ENCODE assay signal across 8 mouse cellular contexts in the genomic region with DNA sequence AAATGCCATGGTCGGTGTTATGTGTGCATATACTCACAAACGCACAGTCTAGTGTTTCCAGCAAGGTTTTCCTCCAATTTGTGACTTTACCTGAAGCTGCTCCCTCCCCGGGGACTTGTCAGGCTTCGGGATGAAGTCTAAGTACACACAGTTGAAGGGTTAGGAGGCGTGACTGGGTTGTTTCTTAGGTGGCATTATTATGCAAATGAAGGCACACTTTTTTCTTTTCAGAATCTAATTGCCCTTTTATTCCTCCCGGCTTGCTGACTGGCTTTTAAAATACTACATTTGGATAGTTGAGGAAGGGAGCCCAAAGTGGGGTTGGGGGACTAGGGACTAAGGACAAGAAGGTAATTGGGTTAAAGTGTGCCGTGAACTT. TPM values are rescaled to one million over a fixed set of nuclear protein-coding genes. Genes with fewer than 3 reads are reported as not detected.
DNase-seq lines count a peak whose midpoint lies in the region; ATAC-seq lines count a peak whose summit lies in the region.

No protein-coding gene starts in this region.

- WGBS in lung, embryonic 16.5 days: 22% methylated on average over 7 of the region's 7 CpGs
- 1% methylated on average over 7 of the region's 7 CpGs for WGBS in forebrain, embryonic 12.5 days
- 7% methylated on average over 7 of the region's 7 CpGs for WGBS in limb, embryonic 10.5 days
- WGBS in stomach, embryonic 14.5 days: 23% methylated on average over 7 of the region's 7 CpGs

- DNase-seq in lung, postnatal 14 days: no peak
- no peak for DNase-seq in limb, embryonic 10.5 days (ENCODE audit: low spot score)
- no peak for DNase-seq in testis, postnatal 10 days (ENCODE audit: low spot score)
- no peak for DNase-seq in Muller cell, postnatal 12 days (ENCODE audit: inconsistent ontology term)
- no peak for DNase-seq in T-cell, adult 2 months (ENCODE audit: low spot score)

- H3K4me3 ChIP-seq in lung, embryonic 16.5 days (ENCODE audit: low read length): peak overlapping the region; percentile 79
- peak overlapping the region; percentile 68 for H3K4me3 ChIP-seq in forebrain, embryonic 12.5 days (replicated peaks)
- H3K4me3 ChIP-seq in limb, embryonic 10.5 days: peak overlapping the region; percentile 76; the same call in 1 of the 2 replicates
- peak overlapping the region; percentile 80 for H3K4me3 ChIP-seq in stomach, embryonic 14.5 days (ENCODE audit: low read depth, low read length)

- H3K9ac ChIP-seq in lung, embryonic 16.5 days (ENCODE audit: low read length): peak overlapping the region; percentile 84
- H3K9ac ChIP-seq in forebrain, embryonic 12.5 days: no peak overlapping the region
- H3K9ac ChIP-seq in stomach, embryonic 14.5 days (replicated peaks; ENCODE audit: low read depth, low read length): 0 out of 2 replicates have a peak overlapping the region, but pooled peaks have one; percentile 14

- no peaks in the 10 kb centered on the region for H3K36me3 ChIP-seq in lung, embryonic 16.5 days (ENCODE audit: control insufficient read depth, insufficient read depth, low read length)
- H3K36me3 ChIP-seq in forebrain, embryonic 12.5 days (replicated peaks): no peaks in the 10 kb centered on the region
- H3K36me3 ChIP-seq in limb, embryonic 10.5 days: no peaks in the 10 kb centered on the region
- H3K36me3 ChIP-seq in stomach, embryonic 14.5 days (ENCODE audit: control insufficient read depth, insufficient read depth, low read length): no peaks in the 10 kb centered on the region

- no peak for ATAC-seq in lung, embryonic 16.5 days (ENCODE audit: low read depth)
- ATAC-seq in forebrain, embryonic 12.5 days (ENCODE audit: low FRiP score): no peak
- no peak for ATAC-seq in stomach, embryonic 14.5 days (ENCODE audit: insufficient number of reproducible peaks, insufficient read depth, low FRiP score, low read depth)

- no peaks in the 10 kb centered on the region for H3K27me3 ChIP-seq in lung, embryonic 16.5 days (ENCODE audit: control insufficient read depth, insufficient read depth, low read depth, low read length)
- H3K27me3 ChIP-seq in forebrain, embryonic 12.5 days: peaks cover 40% of the 10 kb centered on the region
- H3K27me3 ChIP-seq in limb, embryonic 10.5 days (ENCODE audit: low read depth, poor library complexity, severe bottlenecking): peaks cover 39% of the 10 kb centered on the region
- no peaks in the 10 kb centered on the region for H3K27me3 ChIP-seq in stomach, embryonic 14.5 days (ENCODE audit: control insufficient read depth, insufficient read depth, low read length)

- peaks cover 10% of the 10 kb centered on the region for H3K4me1 ChIP-seq in lung, embryonic 16.5 days (replicated peaks; ENCODE audit: control insufficient read depth, insufficient read depth, low read length)
- peaks cover 27% of the 10 kb centered on the region for H3K4me1 ChIP-seq in forebrain, embryonic 12.5 days
- H3K4me1 ChIP-seq in limb, embryonic 10.5 days: peaks cover 47% of the 10 kb centered on the region
- peaks cover 9% of the 10 kb centered on the region; the same call in 1 of the 2 replicates for H3K4me1 ChIP-seq in stomach, embryonic 14.5 days (ENCODE audit: control insufficient read depth, insufficient read depth, low read length)

- no peak overlapping the region for H3K27ac ChIP-seq in lung, embryonic 16.5 days (ENCODE audit: low read length)
- H3K27ac ChIP-seq in forebrain, embryonic 12.5 days: no peak overlapping the region
- H3K27ac ChIP-seq in limb, embryonic 10.5 days: no peak overlapping the region
- no peak overlapping the region for H3K27ac ChIP-seq in stomach, embryonic 14.5 days (ENCODE audit: low read length)

- H3K4me2 ChIP-seq in lung, embryonic 16.5 days (ENCODE audit: low read depth, low read length): peak overlapping the region; percentile 85
- peak overlapping the region; percentile 100 for H3K4me2 ChIP-seq in forebrain, embryonic 12.5 days
- H3K4me2 ChIP-seq in stomach, embryonic 14.5 days (replicated peaks; ENCODE audit: low read depth, low read length): peak overlapping the region; percentile 95

- H3K9me3 ChIP-seq in lung, embryonic 16.5 days (ENCODE audit: control insufficient read depth, low read length): no peaks in the 10 kb centered on the region
- H3K9me3 ChIP-seq in forebrain, embryonic 12.5 days: no peaks in the 10 kb centered on the region
- no peaks in the 10 kb centered on the region for H3K9me3 ChIP-seq in limb, embryonic 10.5 days (replicated peaks)
- H3K9me3 ChIP-seq in stomach, embryonic 14.5 days (ENCODE audit: control insufficient read depth, low read depth, low read length): no peaks in the 10 kb centered on the region

RNA-seq across cellular contexts. Expression of gene Smarca2, which starts 3.6 kb away (rescaled TPM):
- 47.6 and 48.1 TPM in 2 replicates for polyA plus RNA-seq in lung, embryonic 16.5 days (2015; fragmentation: Nextera tagmentation; extraction: Ambion mirVana)
- 60.0 and 65.2 TPM in 2 replicates for polyA plus RNA-seq in forebrain, embryonic 12.5 days (2016; fragmentation: Nextera tagmentation; extraction: Ambion mirVana)
- polyA plus RNA-seq in limb, embryonic 10.5 days (2016; fragmentation: Nextera tagmentation; extraction: Ambion mirVana): 30.0 and 40.7 TPM in 2 replicates
- polyA plus RNA-seq in stomach, embryonic 14.5 days (2014; fragmentation: Nextera tagmentation; extraction: Ambion mirVana): 66.1 and 68.9 TPM in 2 replicates
